Mouse (Mus musculus): ENCODE results near the gene Ipo11.
A peak's percentile ranks its signal among the peaks of the same experiment; 100 is the strongest.
"Not testable (repeated sequence)": the region's sequence is repeated elsewhere in the genome, so short reads cannot be mapped to it uniquely, and the experiment has no call there.

The Ipo11 gene

DNA sequence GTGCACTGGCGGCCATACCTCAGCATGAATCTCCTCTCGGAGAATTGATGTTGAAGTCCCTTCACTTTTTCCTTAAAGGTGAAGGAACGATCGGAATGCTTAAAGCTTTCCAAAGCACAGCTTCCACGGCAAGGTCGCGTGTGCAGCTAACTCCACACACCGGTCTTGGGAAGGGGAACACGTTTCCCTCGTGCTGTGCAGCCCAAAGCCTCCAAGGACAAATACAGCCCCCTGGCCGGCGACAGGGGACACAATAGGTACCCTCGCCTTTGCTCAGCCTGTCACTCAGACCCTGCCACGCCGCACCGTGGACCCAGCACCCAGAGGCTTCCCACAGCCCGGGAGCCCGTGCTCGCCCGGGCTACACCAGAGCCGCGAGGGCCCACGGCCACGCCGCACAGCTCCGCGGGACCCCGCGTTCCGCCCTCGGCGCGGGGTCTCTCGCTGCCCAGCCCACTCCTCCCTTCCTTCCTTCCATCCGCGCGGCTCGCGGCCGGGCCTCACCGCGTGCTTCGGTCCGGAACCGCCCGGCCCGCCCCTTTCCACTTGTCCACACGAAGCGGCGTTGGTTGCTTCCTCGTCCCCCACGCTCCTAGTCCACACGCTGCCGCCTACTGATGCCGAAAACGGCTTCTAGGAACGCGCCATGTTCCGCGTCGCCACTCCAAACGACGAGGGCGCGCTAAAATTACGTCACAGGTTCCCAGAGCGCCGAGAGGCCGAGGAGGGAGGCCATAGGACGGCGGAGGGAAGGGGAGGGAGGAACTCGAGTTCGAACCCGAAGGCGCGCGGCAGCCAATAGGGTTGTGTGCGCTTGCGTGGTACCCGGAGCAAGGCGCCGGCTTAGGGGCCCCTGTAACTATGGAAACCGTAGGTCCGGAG lies at the start of gene Ipo11:
Ipo11 (minus strand) TSS at position 703 of the 882 bp plus-strand sequence.
- peak; percentile 93 for DNase-seq

DNA sequence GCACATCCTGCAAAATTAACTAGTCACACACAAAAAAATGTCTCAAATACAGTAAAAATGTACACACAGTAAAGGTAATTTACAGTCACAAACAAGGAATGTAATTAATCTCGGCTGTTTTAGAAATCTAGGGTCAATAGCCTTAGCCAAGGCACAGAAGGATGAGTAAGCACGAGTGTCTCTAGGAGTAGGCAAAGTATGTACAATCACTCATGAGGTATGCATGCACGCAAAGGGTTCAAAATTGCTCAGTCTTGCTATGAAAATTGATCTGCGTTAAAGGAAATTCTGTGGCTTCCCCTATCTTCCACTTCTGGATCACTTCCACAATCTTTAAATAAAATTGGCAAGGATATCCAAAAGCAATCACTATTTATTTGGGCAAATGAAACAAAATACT lies 24.7 kb upstream of the Ipo11 start:
- no peak for DNase-seq

DNA sequence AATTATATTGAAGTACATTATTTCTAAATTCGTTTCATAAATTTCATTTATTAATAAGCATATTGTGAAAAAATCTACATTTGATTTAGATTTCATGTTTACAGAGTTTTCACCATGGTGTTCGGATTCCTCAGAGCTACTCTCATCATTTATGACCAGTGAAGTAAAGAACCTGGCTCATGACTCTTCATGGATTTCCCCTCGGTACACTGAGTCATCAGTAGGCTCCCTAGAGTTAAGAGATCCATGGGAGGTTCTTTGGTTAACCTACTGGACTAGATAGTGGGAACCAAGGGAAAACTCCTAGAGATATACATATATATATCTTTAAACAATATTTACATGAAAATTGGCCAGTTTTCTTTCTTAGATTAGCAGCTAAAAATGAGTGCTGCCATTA lies 23.8 kb upstream of the Ipo11 start:
- no peak for DNase-seq

DNA sequence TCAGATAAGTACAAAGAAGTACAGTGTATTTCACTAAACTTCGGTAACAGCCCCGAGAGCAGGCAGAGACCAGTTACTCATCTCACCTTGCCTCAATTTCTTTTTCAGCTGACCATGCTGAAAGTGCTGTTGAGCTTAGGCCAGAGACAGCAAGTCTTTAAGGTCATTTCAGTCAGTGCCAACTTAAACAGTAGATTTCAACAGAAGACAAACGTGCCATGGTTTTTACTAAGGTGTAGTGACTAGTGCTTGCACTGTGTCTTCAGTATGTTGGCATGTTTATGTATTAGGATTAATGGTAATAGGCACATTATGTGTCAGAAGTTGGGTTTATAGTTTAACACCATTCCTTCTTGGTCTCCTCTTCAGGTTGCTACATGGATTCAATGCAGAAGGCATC lies 21.5 kb upstream of the Ipo11 start:
- no peak for DNase-seq

DNA sequence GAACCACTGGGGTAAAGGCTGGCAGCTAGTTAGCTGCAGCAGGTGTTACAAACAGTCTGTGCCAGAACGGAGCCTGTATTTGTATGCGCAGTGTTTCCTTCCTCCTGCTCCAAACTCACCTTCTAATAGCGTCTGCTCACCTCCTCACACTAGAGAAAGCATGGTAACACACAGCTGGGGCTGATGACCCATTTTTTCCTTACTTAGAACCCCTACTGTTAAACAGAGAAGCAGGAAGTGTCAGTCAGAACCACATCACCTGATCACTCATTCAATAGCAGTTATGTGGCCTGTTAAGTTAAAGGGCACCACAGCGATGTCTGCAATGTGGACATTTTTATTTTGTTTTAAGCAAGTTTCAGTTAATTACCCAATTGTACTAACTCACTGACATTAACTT lies 20.8 kb upstream of the Ipo11 start:
- no peak for DNase-seq

DNA sequence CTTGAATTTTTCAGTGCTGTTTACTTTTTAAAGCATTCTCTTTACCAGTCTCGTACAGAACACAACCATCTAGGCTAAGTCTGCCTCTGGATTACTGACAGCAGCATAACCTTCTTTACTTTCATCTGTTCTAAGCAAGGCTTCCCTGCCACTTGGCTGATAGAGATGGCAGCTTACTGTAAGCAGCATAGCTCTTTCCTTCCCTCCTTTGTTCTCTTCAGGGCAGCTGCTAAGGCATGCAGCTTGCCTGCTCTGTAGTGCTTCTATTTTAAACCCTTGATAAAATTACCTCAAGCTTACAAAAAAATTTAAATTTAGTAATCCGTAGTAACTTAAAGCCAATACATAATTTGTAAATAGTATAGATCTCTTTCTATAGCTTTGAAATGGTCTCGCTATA lies 18.1 kb upstream of the Ipo11 start:
- no peak for DNase-seq

DNA sequence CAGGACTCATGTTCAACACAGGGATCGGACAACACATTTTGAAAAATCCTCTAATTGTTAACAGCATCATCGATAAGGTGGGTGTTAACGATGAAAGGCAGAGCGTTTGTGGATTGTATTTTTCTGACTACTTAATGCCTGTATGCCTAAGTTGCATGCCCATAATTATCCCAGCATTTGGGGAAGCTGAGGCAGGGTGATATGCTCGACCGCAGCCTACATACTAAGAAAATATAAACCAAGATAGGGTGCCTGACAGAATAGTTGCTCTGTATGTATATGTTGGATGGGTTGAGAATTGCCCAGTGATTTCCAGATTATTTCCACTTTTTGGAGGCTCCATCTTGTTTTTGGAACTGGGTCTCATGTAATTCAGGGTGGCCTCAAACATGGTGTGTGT lies 10.8 kb upstream of the Ipo11 start:
- DNase-seq = no peak

DNA sequence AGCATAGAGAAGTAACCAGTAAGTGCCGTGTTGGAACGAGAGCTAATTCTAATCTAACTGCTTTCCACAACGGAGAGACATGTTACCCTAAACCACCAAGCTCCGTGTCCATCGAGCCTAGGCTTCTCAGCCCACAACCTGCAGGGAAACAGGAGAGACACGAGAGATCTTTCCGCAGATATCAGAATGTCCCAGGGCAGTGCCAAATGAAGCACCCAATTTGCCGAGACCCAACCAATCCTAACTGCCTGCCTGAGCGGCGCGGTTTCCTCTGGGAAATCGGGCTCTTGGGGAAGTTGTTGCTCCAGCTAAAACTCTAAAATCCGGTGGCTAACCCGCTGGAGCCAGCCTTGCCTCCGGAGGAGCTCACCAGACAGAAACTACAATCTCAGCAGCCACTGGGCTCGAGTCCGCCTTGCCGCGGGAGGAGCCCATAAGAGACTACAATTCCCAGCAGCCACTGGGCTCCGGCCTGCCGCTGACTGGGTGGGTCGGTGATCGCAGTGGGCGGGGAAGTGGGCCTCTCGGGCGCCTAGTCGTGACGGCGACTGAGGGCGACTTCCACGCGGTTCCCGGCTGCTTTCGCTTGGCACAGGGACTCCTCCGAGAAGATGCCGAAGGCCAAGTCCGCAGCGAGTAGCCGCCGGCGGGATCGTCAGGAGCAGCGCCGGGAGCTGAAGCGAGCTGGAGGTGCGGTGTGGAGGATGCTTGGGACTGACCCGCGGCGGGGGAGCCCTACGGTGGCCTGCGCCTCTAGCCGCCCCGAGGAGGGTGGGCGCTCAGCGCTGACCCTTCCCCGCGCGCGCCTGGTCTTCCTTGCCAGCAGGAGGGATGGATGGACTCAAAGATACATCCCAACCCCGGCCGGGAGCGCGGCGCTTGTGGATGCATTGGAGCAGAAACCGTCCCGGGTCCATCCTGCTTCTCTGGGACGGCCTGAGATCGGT lies 10.1 kb upstream of the Ipo11 start, which contains the start of gene Dimt1:
Dimt1 (plus strand) TSS at position 534 of the 947 bp plus-strand sequence.
- DNase-seq = peak; percentile 94

DNA sequence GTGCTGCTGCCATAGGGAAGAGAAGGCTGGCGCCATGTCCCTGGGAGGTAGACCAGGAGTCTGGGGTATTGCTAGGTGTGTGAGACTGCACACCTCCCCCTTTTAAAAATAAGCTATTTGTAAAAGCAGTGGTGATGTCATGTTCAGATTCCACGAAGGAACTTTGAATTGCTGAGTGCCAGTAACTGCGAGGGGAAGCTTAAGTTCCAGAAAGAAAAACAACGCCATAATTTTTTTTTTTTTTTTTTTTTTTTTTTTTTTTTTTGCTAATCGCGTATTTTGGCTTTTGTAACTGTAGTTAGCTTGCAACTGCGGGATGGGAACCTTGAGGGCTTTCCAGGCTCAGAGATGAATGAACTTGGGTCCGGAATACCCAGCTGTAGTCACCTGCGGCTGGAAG lies 8.8 kb upstream of the Ipo11 start:
- DNase-seq = no peak

DNA sequence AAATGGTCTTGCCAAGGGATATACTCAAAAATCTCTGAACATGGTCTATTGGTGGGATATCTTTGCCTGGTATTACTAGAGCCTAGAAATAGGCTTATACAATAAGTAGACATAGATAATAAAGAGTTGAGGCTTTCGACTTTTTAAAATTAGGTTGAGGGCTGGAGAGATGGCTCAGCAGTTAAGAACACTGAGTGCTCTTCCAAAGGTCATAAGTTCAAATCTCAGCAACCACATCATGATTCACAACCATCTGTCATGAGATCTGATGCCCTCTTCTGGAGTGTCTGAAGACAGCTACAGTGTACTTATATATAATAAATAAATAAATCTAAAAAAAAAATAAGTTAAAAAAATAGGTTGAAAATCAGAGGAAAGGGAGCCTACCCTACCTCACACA lies 6.0 kb upstream of the Ipo11 start:
- no peak for DNase-seq

DNA sequence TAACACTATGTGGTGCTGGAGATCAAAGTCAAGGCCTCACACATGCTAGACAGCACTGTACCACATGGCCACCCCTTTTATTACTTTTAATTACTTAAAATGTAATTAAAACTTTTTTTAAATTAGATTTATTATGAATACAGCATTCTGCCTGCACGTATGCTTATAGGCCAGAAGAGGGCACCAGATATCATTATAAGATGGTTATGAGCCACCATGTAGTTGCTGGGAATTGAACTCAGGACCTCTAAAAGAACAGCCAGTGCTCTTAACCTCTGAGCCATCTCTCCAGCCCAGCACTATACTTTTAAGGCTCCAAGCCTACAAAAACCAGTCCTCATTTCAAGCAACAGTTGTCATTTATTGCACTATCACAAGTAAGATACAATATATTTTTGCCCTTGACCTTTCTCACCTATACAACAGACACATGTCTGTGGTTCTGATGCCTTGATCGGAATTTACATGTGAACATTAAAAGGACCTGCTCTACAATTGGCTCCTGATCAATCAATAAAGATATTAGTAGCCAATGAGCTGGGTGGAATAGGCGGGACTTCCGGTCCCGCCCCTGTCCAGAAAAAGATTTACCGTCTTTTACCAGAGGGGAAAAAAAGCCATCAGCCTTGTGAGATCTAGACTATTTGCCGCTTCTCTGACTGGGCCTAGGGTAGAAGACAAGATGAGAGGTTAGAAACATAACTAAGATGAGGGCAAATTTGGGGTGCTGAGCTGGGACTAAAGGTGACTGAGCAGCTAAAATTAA lies 4.6 kb upstream of the Ipo11 start:
- no peak for DNase-seq

DNA sequence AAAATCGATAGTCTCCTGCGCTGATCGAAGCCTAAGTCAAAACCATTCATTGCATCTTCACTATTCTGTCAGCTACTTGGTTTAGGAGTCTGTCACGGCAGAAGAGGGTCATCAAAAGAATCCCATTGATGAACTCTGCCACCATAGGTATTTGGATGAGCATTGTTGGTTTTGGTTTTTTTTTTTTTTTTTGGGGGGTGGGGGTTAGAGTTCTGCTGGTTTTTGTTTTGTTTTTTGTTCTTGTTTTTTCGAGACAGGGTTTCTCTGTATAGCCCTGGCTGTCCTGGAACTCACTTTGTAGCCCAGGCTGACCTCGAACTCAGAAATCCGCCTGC lies 347 bp upstream of the Ipo11 start:
- no peak for DNase-seq

DNA sequence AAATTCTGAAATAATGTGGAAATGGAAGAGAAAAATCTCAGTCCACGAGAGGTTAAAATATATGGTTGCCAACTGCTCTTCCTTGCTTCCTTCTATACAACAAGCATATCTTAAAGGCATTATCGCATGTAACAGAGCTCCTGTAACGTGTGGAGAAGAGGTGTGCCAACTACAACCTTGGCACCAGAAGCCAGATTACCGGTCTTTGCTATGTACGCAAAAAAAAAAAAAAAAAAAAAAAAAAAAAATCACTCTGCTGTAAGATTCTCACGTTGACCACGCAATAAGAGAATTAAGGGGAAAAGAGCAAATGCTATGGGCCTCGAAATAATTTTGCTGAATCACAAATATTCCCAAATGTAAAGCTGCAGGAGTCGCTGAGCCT lies 895 bp downstream of the Ipo11 start:
- DNase-seq = no peak

DNA sequence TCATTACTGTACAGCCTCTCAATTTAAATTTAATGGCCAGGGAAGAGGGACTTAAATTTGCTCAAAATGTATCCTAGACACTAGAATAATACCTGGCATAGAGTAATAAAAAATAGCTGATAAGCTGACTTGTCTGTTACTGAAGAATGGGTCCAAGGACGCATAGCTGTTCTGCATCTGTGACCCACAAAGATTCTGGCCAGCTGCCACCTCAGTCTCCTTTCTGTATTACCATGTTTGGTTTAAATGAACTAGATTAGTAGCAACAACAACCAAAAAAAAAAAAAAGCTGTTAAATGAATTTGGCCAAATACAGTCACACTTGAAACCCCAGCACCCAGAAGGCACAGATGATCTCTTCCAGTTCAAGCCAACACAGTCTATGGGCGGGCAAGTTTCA lies 7.6 kb downstream of the Ipo11 start:
- no peak for DNase-seq

DNA sequence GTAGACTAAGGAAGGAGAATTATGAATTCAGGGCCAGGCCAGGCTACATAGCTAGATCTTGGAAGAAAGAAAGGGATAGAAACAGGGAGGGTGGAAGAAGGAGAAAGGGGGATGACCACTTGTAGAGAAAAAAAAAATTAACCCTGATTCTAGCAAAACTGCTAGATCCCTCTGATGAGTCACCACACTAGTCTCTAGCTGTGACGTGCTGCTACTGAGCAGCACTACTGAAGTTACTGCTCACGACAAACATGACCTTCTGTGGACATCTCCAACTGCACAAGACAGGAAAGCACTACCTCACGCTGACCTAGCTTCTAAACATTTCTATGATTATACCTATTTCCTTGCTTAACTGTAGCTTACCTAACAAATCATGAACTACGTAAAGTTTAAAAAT lies 8.5 kb downstream of the Ipo11 start:
- no peak for DNase-seq

DNA sequence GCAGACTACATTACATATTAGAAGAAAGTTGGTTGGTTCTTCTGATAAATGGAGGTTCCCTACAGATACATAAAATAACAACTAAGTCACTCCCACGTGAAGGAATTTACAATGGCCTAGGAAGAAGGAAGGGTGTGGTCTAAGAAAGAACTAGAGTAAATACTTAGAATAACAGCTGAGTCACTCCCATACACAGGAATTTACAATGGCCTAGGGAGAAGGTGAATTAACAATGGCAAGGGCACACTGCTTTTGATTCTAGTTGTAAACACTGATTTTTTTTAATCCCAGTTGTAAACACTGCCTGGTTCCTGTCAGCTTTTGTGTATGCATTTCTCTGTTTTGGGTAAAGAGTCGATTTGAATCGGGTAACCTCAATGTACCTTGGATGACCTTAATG lies 10.8 kb downstream of the Ipo11 start:
- not testable (repeated sequence) for DNase-seq

DNA sequence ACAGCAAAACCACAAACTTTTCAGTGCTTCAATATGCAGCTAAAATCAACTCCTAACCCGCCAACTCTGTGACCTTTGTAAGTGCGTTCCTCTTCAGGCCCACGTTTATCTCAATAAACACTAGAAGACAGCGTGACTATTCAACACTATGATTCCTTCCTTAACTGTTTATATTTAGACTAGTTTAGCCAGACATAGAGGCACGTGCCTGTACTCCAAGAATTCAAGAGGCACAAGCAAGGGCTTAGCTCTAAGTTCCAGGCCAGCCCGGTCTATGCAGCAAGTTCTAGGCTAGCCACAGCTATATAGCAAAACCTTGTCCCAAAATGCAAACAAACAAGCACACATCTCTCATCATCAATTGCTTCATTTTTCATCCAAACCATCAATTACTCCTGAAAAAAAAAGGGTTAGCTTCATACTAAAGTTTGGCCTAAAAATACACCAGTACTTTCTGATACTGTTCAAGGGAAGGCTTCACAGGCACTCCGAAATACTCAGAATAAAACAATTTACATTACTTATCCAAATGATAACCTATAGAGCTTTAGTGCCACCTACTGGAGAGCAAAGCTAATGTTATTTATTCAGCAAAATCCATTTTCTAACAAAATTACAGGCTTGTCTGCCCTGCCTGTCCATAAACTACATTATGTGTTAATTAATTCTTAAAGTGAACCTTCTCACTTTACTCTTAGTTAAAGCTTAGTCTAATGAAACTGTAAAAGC lies 18.3 kb downstream of the Ipo11 start:
- no peak for DNase-seq

DNA sequence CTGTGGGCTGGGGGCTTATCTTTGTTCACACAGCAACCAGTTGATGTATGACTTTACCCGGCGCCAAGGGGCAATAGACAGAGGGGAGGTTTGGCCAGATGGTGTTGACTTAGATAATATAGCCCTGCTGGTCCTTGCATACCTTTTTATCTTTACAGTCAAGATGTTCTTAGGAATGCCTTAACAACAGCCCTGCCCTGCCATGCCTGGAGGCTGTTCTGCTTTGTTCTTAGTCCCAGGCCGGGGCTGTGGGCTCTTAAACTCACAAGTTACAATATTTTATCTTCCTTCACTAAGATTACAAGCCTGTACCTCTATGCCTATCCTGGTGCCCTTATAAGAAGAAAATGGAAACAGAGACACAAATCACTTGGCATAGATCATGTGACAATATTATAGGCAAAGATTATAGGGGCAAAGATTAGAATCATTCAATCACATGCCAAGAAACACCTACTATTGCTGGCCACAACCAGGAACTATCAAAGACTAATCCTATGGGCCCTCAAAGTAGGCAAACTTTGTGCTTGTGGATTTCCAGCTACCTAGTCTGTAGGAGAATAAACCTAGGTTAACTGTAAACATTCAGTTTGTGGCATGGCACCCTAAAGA lies 23.5 kb downstream of the Ipo11 start:
- DNase-seq = no peak

DNA sequence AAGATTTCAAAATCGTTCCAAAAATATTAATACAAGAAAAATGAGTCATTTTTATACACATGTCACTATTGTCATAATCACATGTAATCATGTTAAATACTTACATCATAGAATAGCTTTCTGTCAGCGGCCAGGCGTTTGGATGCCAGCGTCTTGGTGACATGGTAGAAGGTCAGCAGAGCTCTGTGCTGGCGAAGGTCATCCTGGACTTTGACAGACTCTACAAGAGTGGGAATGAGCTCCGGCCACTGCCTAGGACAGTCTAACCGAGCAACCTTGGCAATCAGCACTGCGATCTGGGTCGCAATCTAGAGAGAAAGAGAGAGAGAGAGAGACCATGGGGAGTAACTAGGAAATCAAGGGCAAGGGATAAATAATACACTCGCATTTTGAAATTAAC lies 26.7 kb downstream of the Ipo11 start:
- no peak for DNase-seq

DNA sequence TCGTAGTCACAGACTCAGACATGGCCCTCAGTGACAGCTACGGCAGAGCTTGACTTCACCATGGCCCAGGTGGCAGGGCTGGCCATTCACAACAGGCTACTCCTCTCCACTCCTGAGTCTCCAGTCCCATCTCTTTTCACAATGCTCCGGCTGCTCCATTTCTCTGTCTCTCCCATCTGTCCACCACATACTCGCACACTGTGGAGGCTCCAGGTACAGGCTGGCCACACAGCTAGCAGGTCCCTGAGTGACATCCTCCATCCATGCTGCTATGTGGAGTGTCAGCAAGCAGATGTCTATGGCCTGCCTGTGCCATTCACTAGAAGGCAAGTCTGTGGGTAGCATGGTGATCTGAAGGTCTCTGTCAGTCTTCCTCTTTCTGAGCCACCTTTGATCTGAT lies 29.5 kb downstream of the Ipo11 start:
- DNase-seq = no peak

DNA sequence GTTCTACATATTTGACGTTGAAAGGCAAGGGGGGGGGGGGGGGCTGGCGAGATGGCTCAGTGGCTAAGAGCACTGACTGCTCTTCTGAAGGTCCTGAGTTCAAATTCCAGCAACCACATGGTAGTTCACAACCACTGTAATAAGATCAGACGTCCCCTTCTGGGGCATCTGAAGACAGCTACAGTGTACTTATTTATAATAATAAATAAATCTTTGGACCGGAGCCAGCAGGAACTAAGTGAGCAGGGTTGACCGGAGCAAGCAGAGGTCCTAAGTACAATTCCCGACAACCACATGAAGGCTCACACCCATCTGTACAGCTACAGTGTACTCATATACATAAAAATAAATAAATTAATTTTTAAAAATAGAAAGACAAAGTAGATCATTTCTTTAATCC lies 31.6 kb downstream of the Ipo11 start:
- DNase-seq = not testable (repeated sequence)

DNA sequence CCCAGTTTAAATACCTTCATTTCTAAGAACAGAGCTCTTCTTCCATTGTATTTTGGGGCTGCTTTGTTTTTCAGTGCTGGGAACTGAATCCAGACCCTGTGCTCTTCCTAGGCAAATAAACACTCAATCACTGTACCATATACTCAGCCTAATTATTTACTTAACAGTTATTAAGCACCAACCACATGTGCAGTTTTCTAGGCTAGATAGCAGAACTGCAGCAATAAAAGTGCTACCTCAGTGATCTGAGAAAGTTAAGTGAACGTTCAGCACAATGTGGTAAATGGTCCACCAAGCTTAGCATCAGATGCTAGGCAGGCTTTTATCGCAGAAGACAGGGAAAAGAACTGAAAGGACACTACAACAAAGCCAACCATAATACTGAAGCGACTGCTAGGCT lies 32.1 kb downstream of the Ipo11 start:
- DNase-seq = no peak
